Mouse (Mus musculus) ES-E14 (cell line): Measurements from ENCODE around the gene Fbxo44. TPM values are rescaled to one million over a fixed set of nuclear protein-coding genes. Genes with fewer than 3 reads are reported as not detected.

ENCODE experiments used
- DNase-seq: peaks from one replicate; pipeline ENCODE4 v3.0.0-alpha.2; 2013; ENCODE audit warnings: low read depth, low spot score
- H3K27ac ChIP-seq: 2 replicates; pipeline ENCODE4 v1.5.1; 2012; ENCODE audit warnings: low read depth, mild to moderate bottlenecking, low read length, moderate library complexity, mixed read lengths; ENCODE audit not compliant: poor library complexity, insufficient read depth, severe bottlenecking
- H3K36me3 ChIP-seq: 2 replicates; pipeline ENCODE4 v1.6.1; 2012; ENCODE audit warnings: mild to moderate bottlenecking, low read length, moderate library complexity, mixed read lengths; ENCODE audit not compliant: control insufficient read depth, poor library complexity, insufficient read depth, severe bottlenecking
- H3K4me1 ChIP-seq, 2 experiments: fragments of 150-350 bp in 1 of 2; sonication (generic) in 1 of 2; 2 replicates each; pipeline ENCODE4 v1.6.1; 2012; ENCODE audit warnings: low read length in 2 of 2, mild to moderate bottlenecking in 1 of 2, mixed read lengths in 1 of 2; ENCODE audit not compliant: control insufficient read depth in 2 of 2, insufficient read depth in 2 of 2, poor library complexity in 1 of 2
- H3K4me3 ChIP-seq, 2 experiments: fragments of 150-350 bp in 1 of 2; sonication (generic) in 1 of 2; 2 replicates each; pipeline ENCODE4 v1.5.1; 2012; ENCODE audit warnings: low read length in 2 of 2, low read depth in 1 of 2, mild to moderate bottlenecking in 1 of 2, mixed read lengths in 1 of 2; ENCODE audit not compliant: insufficient read depth in 1 of 2, poor library complexity in 1 of 2, severe bottlenecking in 1 of 2
- H3K9ac ChIP-seq: 2 replicates; pipeline ENCODE4 v1.6.1; 2012; ENCODE audit warnings: low read depth, mild to moderate bottlenecking, low read length, mixed read lengths; ENCODE audit not compliant: poor library complexity, insufficient read depth, severe bottlenecking
- H3K9me3 ChIP-seq: fragments of 150-350 bp; sonication (generic); 2 replicates; pipeline ENCODE4 v1.6.1; 2012; ENCODE audit warnings: low read depth, mild to moderate bottlenecking, low read length; ENCODE audit not compliant: control insufficient read depth, insufficient read depth
- CHD2 ChIP-seq: IDR thresholded peaks from 2 replicates; pipeline ENCODE4 v1.6.1; 2014; ENCODE audit warnings: mild to moderate bottlenecking, low read depth, low read length, inconsistent platforms
- HCFC1 ChIP-seq: IDR thresholded peaks from 2 replicates; pipeline ENCODE4 v1.6.1; 2012; ENCODE audit warnings: low read length, inconsistent platforms, borderline replicate concordance; ENCODE audit not compliant: insufficient read depth
- MAFK ChIP-seq: IDR thresholded peaks from 2 replicates; pipeline ENCODE4 v1.6.1; 2014; ENCODE audit warnings: mild to moderate bottlenecking, low read depth, low read length, inconsistent platforms; ENCODE audit not compliant: insufficient read depth
- ZC3H11A ChIP-seq: IDR thresholded peaks from 2 replicates; pipeline ENCODE4 v1.6.1; 2012; ENCODE audit warnings: low read depth, mild to moderate bottlenecking, inconsistent platforms, low read length, borderline replicate concordance
- ZNF384 ChIP-seq: IDR thresholded peaks from 2 replicates; pipeline ENCODE4 v1.6.1; 2012; ENCODE audit warnings: low read depth, low read length, inconsistent platforms
- in situ Hi-C, 2 experiments: fragments of 600-800 bp; cut with MboI; formaldehyde crosslinking; loops; one replicate each; pipeline ENCODE4 v1.15.1; 2025; ENCODE audit warnings: low sequenced_read_pairs in 2 of 2, inconsistent platforms in 1 of 2; ENCODE audit not compliant: unreplicated experiment in 2 of 2
- total RNA-seq: library from RNA; depleted of rRNA; stranded (reverse); fragments of 300-350 nt; gene quantifications from 2 replicates; pipeline ENCODE4 v1.2.3, GENCODE M21; 2012

Gene Fbxo44
- total RNA-seq, 1 experiment, result 5.1 TPM

GRCm38 (mm10) chr4:148150953-148151266 lies 9.4 kb downstream of the Fbxo44 start:
- Histone ChIP-seq H3K4me3 (peak overlapping the region; percentile 5 to 89; a peak in 3 of 4 replicates), H3K9me3 (no peaks in the 10 kb centered on the region), H3K9ac (no peak overlapping the region; the same call in 1 of the 2 replicates), H3K36me3 (peaks cover 20% of the 10 kb centered on the region), H3K27ac (peak overlapping the region; percentile 86; the same call in 1 of the 2 replicates), H3K4me1 (peaks cover 9 to 18% of the 10 kb centered on the region in 2 experiments)
- TF ChIP-seq MAFK (no peak), CHD2 (no peak), ZC3H11A (no peak), ZNF384 (no peak), HCFC1 (no peak)
- in situ Hi-C loops, result no loop called here
- no peak for DNase-seq

DNA sequence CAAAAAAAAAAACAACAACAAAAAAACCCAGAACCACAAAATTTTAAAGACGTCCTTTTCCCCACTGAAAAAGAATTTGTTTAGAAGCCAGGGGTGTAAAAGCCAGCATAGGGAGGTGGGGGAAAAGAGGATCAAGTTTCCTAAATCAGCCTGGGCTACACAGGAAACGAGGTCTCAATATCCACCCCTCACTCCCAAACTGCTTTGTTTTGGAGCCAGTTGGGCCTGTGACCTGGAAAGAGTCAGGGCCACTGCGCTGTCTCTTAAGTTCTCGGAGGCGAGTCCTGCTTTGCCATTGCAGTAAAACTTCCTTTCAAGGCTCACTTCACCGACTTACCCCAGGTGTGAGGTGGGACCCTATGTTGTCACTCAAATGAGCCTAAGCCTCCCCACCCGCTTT lies 10.0 kb downstream of the Fbxo44 start:
- H3K4me1 ChIP-seq, result peaks cover 9 to 18% of the 10 kb centered on the region in 2 experiments
- peak overlapping the region; percentile 5 to 29; a peak in 3 of 4 replicates for H3K4me3 ChIP-seq
- DNase-seq, result no peak
- no peaks in the 10 kb centered on the region for H3K9me3 ChIP-seq
- in situ Hi-C loops, result no loop called here
- peaks cover 26% of the 10 kb centered on the region for H3K36me3 ChIP-seq
- peak overlapping the region; percentile 44; the same call in 1 of the 2 replicates for H3K9ac ChIP-seq
- peak overlapping the region; percentile 86 for H3K27ac ChIP-seq
- TF ChIP-seq CHD2, result no peak
- no peak for TF ChIP-seq MAFK
- no peak for TF ChIP-seq HCFC1
- no peak for TF ChIP-seq ZNF384
- TF ChIP-seq ZC3H11A, result no peak

DNA sequence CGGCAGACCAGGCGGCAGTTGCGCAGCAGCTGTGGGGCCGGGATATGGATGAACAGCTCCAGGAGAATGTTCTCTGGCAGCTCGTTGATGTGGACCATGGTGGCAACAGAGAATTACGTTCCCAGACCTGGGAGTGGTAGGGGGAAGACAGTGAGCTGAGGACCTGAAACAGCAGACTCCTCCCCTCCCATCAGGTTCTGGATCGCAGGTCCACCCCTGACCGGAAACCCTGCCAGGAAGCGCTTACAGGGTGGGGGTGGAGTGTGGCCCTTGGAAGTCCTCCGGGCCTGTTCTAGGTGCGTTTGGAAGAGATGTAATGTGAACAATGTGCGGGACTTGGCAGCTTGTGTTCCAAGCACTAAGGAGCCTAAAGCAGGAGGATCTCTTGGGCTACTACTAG lies 10.7 kb downstream of the Fbxo44 start:
- H3K4me1 ChIP-seq, result peaks cover 9 to 18% of the 10 kb centered on the region in 2 experiments
- H3K36me3 ChIP-seq, result peaks cover 32% of the 10 kb centered on the region
- peak overlapping the region; percentile 27; the same call in 1 of the 2 replicates for H3K9ac ChIP-seq
- H3K27ac ChIP-seq, result peak overlapping the region; percentile 64; the same call in 1 of the 2 replicates
- no peak for DNase-seq
- H3K9me3 ChIP-seq, result no peaks in the 10 kb centered on the region
- peak overlapping the region; percentile 7 to 11 for H3K4me3 ChIP-seq
- TF ChIP-seq MAFK, result no peak
- TF ChIP-seq ZC3H11A, result no peak
- no peak for TF ChIP-seq ZNF384
- TF ChIP-seq CHD2, result no peak
- no peak for TF ChIP-seq HCFC1
- in situ Hi-C loops, result no loop called here

- Histone ChIP-seq H3K9me3 (no peaks in the 10 kb centered on the region), H3K27ac (no peak overlapping the region), H3K4me1 (peaks cover 4 to 9% of the 10 kb centered on the region in 2 experiments), H3K9ac (no peak overlapping the region), H3K4me3 (no peak overlapping the region), H3K36me3 (peaks cover 39% of the 10 kb centered on the region)
- no peak for DNase-seq
- in situ Hi-C loops, result no loop called here
- TF ChIP-seq ZC3H11A, result no peak
- no peak for TF ChIP-seq HCFC1
- no peak for TF ChIP-seq CHD2
- no peak for TF ChIP-seq ZNF384
- no peak for TF ChIP-seq MAFK
These were observed 12.6 kb downstream of the Fbxo44 start for GRCm38 (mm10) chr4:148147714-148148113.
